9 mouse cellular contexts compared by ENCODE assay signal in genomic region chr17:35258492-35259478, GRCm38 (mm10). TPM values are rescaled to one million over a fixed set of nuclear protein-coding genes. Genes with fewer than 3 reads are reported as not detected.
DNase-seq lines count a peak whose midpoint lies in the region; ATAC-seq and TF ChIP-seq lines count a peak whose summit lies in the region.
"Had no signal": no experiment of that assay in that cellular context is flagged by ENCODE, and none has a peak within 500 bp of the region (broad histone marks: within the 10 kb centered on the region; RNA-seq: fewer than 3 reads in every experiment).

No protein-coding gene starts in this region.

- peaks cover 12% of the 10 kb centered on the region; the same call in 1 of the 2 replicates for H3K4me1 ChIP-seq in heart, postnatal 0 days (ENCODE audit: control insufficient read depth, insufficient read depth)
- H3K4me1 ChIP-seq in lung, adult 2 months (ENCODE audit: control insufficient read depth, insufficient read depth, low read length) = peaks cover 8% of the 10 kb centered on the region

- H3K9ac ChIP-seq in heart, postnatal 0 days (replicated peaks; ENCODE audit: low read depth, low read length) = no peak overlapping the region

- no peak; the same call in 1 of the 2 replicates for TF ChIP-seq CTCF in heart, postnatal 0 days (IDR thresholded peaks at IDR 0.05; ENCODE audit: low read depth)
- 0 out of 2 replicates have a peak, but pooled peaks have one; percentile 19 for TF ChIP-seq CTCF in lung, adult 2 months (IDR thresholded peaks at IDR 0.05; ENCODE audit: insufficient read depth, low read length)

- peaks cover 2% of the 10 kb centered on the region for H3K36me3 ChIP-seq in heart, postnatal 0 days (replicated peaks; ENCODE audit: control insufficient read depth, insufficient read depth, low read length)

- TF ChIP-seq POLR2A in lung, adult 2 months (IDR thresholded peaks at IDR 0.05; ENCODE audit: borderline replicate concordance, extremely low read depth, low read depth, low read length) = no peak

- H3K27ac ChIP-seq in heart, postnatal 0 days (ENCODE audit: low read depth) = peak overlapping the region; percentile 11; the same call in 1 of the 2 replicates

- DNase-seq in adrenal gland, adult 2 months = peak; percentile 67
- no peak for DNase-seq in adrenal gland, postnatal 25 days
- DNase-seq in heart, postnatal 0 days (ENCODE audit: low spot score) = no peak
- DNase-seq in lung, adult 2 months = no peak
- peak; percentile 95 to 98 for DNase-seq in spleen, postnatal 36 days (ENCODE audit: low spot score in 2 of 2)
- DNase-seq in left cerebral cortex, postnatal 36 days (ENCODE audit: low spot score in 2 of 2) = no peak
- DNase-seq in ovary, adult 18-20 months (ENCODE audit: low spot score) = no peak

- H3K4me3 ChIP-seq in heart, postnatal 0 days (ENCODE audit: low read depth, low read length) = peak overlapping the region; percentile 43; the same call in 1 of the 2 replicates
- H3K4me3 ChIP-seq in lung, adult 2 months (replicated peaks; ENCODE audit: extremely low read depth, low read depth, low read length) = no peak overlapping the region

- no peak for TF ChIP-seq EP300 in heart, postnatal 0 days (IDR thresholded peaks at IDR 0.05; ENCODE audit: low read depth)

- no peak overlapping the region for H3K4me2 ChIP-seq in heart, postnatal 0 days (ENCODE audit: low read depth, low read length)

- peak; percentile 47 for ATAC-seq in CD4-positive, CD25-positive, alpha-beta regulatory T cell, adult 4 months
- no peak for ATAC-seq in heart, postnatal 0 days (ENCODE audit: insufficient read depth, low read depth)

- intact Hi-C loops in left cerebral cortex, postnatal 36 days (cut with DNase I) = loop anchor here (1.0 to 5.0 kb wide), 2 partner anchors 16 to 44 kb away; no protein-coding TSS in a partner anchor

- H3K27me3 ChIP-seq in heart, postnatal 0 days (ENCODE audit: control insufficient read depth, insufficient read depth, low read length) = peaks cover 21% of the 10 kb centered on the region; the same call in 1 of the 2 replicates

- no peaks in the 10 kb centered on the region for H3K9me3 ChIP-seq in heart, postnatal 0 days (replicated peaks; ENCODE audit: control insufficient read depth, low read length)

- 49% methylated on average over 12 of the region's 14 CpGs for WGBS in heart, postnatal 0 days
- WGBS in lung, adult 2 months = 33% methylated on average over 14 of the region's 14 CpGs

RNA-seq across cellular contexts. Expression of gene H2-D1, which starts 3.7 kb away (rescaled TPM):
- total RNA-seq in adrenal gland, adult 2 months (2021) = 100 to 1,000 TPM; 172 to 281 TPM
- 473 and 543 TPM in 2 replicates for polyA plus RNA-seq in adrenal gland, adult 2 months (2012; rRNA removed)
- total RNA-seq in adrenal gland, postnatal 25 days (2021) = 86.1 and 109 TPM in 2 replicates
- polyA plus RNA-seq in CD4-positive, CD25-positive, alpha-beta regulatory T cell, adult 4 months (2017; shearing (Covaris generic)) = 1,000 to 10,000 TPM; 4,417 to 6,162 TPM
- total RNA-seq in heart, postnatal 0 days (2014; rRNA removed; ENCODE audit: low replicate concordance) = 65.4 and 104 TPM in 2 replicates
- polyA plus RNA-seq in heart, postnatal 0 days (2015; fragmentation: Nextera tagmentation; extraction: Ambion mirVana) = 105 and 113 TPM in 2 replicates
- polyA plus RNA-seq in lung, adult 2 months (2012; rRNA removed) = 878 and 1,286 TPM in 2 replicates
- 10 to 100 TPM; 19.6 to 23.3 TPM for total RNA-seq in left cerebral cortex, postnatal 36 days (2021)

RNA-seq across cellular contexts. Expression of gene Ddx39b, which starts 17.2 kb away (rescaled TPM):
- 100 to 1,000 TPM; 192 to 200 TPM for total RNA-seq in adrenal gland, adult 2 months (2021)
- 164 and 180 TPM in 2 replicates for polyA plus RNA-seq in adrenal gland, adult 2 months (2012; rRNA removed)
- 237 and 249 TPM in 2 replicates for total RNA-seq in adrenal gland, postnatal 25 days (2021)
- polyA plus RNA-seq in CD4-positive, CD25-positive, alpha-beta regulatory T cell, adult 4 months (2017; shearing (Covaris generic)) = 100 to 1,000 TPM; 255 to 357 TPM
- total RNA-seq in heart, postnatal 0 days (2014; rRNA removed; ENCODE audit: low replicate concordance) = 148 and 162 TPM in 2 replicates
- 131 TPM in 2 replicates for polyA plus RNA-seq in heart, postnatal 0 days (2015; fragmentation: Nextera tagmentation; extraction: Ambion mirVana)
- 245 and 304 TPM in 2 replicates for polyA plus RNA-seq in lung, adult 2 months (2012; rRNA removed)
- total RNA-seq in left cerebral cortex, postnatal 36 days (2021) = 100 to 1,000 TPM; 189 to 214 TPM

RNA-seq across cellular contexts. Expression of gene Nfkbil1, which starts 23.2 kb away (rescaled TPM):
- total RNA-seq in adrenal gland, adult 2 months (2021) = 10 to 100 TPM; 14.1 to 19.4 TPM
- 52.3 and 57.6 TPM in 2 replicates for polyA plus RNA-seq in adrenal gland, adult 2 months (2012; rRNA removed)
- total RNA-seq in adrenal gland, postnatal 25 days (2021) = 18.3 and 24.1 TPM in 2 replicates
- 1 to 10 TPM; 2.0 to 2.2 TPM for polyA plus RNA-seq in CD4-positive, CD25-positive, alpha-beta regulatory T cell, adult 4 months (2017; shearing (Covaris generic))
- 14.3 and 33.4 TPM in 2 replicates for total RNA-seq in heart, postnatal 0 days (2014; rRNA removed; ENCODE audit: low replicate concordance)
- polyA plus RNA-seq in heart, postnatal 0 days (2015; fragmentation: Nextera tagmentation; extraction: Ambion mirVana) = 6.7 and 7.0 TPM in 2 replicates
- polyA plus RNA-seq in lung, adult 2 months (2012; rRNA removed) = 16.5 and 21.6 TPM in 2 replicates
- total RNA-seq in left cerebral cortex, postnatal 36 days (2021) = 10 to 100 TPM; 15.5 to 16.6 TPM

RNA-seq across cellular contexts. Expression of gene Atp6v1g2, which starts 25.3 kb away (rescaled TPM):
- 1 to 10 TPM; 5.6 to 5.7 TPM for total RNA-seq in adrenal gland, adult 2 months (2021)
- 7.2 and 8.5 TPM in 2 replicates for polyA plus RNA-seq in adrenal gland, adult 2 months (2012; rRNA removed)
- total RNA-seq in adrenal gland, postnatal 25 days (2021) = 8.0 and 8.4 TPM in 2 replicates
- polyA plus RNA-seq in CD4-positive, CD25-positive, alpha-beta regulatory T cell, adult 4 months (2017; shearing (Covaris generic)) = 1 to 10 TPM; 6.3 to 8.2 TPM
- 3.2 and 3.7 TPM in 2 replicates for total RNA-seq in heart, postnatal 0 days (2014; rRNA removed; ENCODE audit: low replicate concordance)
- polyA plus RNA-seq in heart, postnatal 0 days (2015; fragmentation: Nextera tagmentation; extraction: Ambion mirVana) = 10.6 and 10.7 TPM in 2 replicates
- polyA plus RNA-seq in lung, adult 2 months (2012; rRNA removed) = 6.3 and 8.1 TPM in 2 replicates
- 100 to 1,000 TPM; 514 to 593 TPM for total RNA-seq in left cerebral cortex, postnatal 36 days (2021)

RNA-seq across cellular contexts. Expression of gene Gm16181, which starts 38.2 kb away (rescaled TPM):
- total RNA-seq in adrenal gland, adult 2 months (2021) = not detected
- 0.31 and 1.3 TPM in 2 replicates for polyA plus RNA-seq in adrenal gland, adult 2 months (2012; rRNA removed)
- total RNA-seq in adrenal gland, postnatal 25 days (2021) = not detected in 2 replicates
- polyA plus RNA-seq in CD4-positive, CD25-positive, alpha-beta regulatory T cell, adult 4 months (2017; shearing (Covaris generic)) = 1 to 10 TPM in 1 of 2 experiments, under 1 TPM in 1; 0.79 to 1.4 TPM
- total RNA-seq in heart, postnatal 0 days (2014; rRNA removed; ENCODE audit: low replicate concordance) = 0.93 TPM in 1 of 2 replicates, not detected in the other
- polyA plus RNA-seq in heart, postnatal 0 days (2015; fragmentation: Nextera tagmentation; extraction: Ambion mirVana) = 0.81 and 0.87 TPM in 2 replicates
- 1.2 TPM in 1 of 2 replicates, not detected in the other for polyA plus RNA-seq in lung, adult 2 months (2012; rRNA removed)
- total RNA-seq in left cerebral cortex, postnatal 36 days (2021) = not detected
- polyA plus RNA-seq: neural tube, embryonic 11.5 days had no signal

Comparison
In these comparisons a context has a peak if more than half of its experiments do, and no peak if none do; other contexts are left out.
1. DNase-seq: peak in adrenal gland, adult 2 months (single experiment) and spleen, postnatal 36 days (2 of 2); none in adrenal gland, postnatal 25 days (single experiment), heart, postnatal 0 days (single experiment), lung, adult 2 months (single experiment), left cerebral cortex, postnatal 36 days (0 of 2) and ovary, adult 18-20 months (single experiment).